Mouse (Mus musculus): Measurements from ENCODE around the gene Mrpl48. TPM values are rescaled to one million over a fixed set of nuclear protein-coding genes. Genes with fewer than 3 reads are reported as not detected.

The Mrpl48 gene
- polyA plus RNA-seq, 1 experiment from 2014 or later: 89.4 TPM

GRCm38 (mm10) chr7:100503076-100503475, 105.0 kb downstream of the Mrpl48 start:
- H3K4me1 ChIP-seq (replicated peaks; ENCODE audit: control insufficient read depth, insufficient read depth, low read length): no peaks in the 10 kb centered on the region; the same call in 1 of the 2 replicates
- TF ChIP-seq CTCF (IDR thresholded peaks at IDR 0.05; ENCODE audit: low read depth): no peak
- H3K27me3 ChIP-seq (replicated peaks; ENCODE audit: control insufficient read depth, insufficient read depth, low read length): no peaks in the 10 kb centered on the region
- WGBS: 71% methylated on average over 5 of the region's 5 CpGs
- no peaks in the 10 kb centered on the region for H3K9me3 ChIP-seq (ENCODE audit: control insufficient read depth)
- no peak overlapping the region for H3K9ac ChIP-seq (ENCODE audit: low read depth, low read length)
- H3K36me3 ChIP-seq (ENCODE audit: control insufficient read depth, insufficient read depth): peaks cover 21% of the 10 kb centered on the region
- H3K27ac ChIP-seq (ENCODE audit: low read depth, low read length): no peak overlapping the region
- H3K4me2 ChIP-seq (replicated peaks; ENCODE audit: low read depth): no peak overlapping the region
- no peak for ATAC-seq
- H3K4me3 ChIP-seq (ENCODE audit: low read depth, low read length): no peak overlapping the region

GRCm38 (mm10) chr7:100502374-100502922, 105.7 kb downstream of the Mrpl48 start:
- TF ChIP-seq CTCF (IDR thresholded peaks at IDR 0.05; ENCODE audit: low read depth): no peak
- Histone ChIP-seq H3K27me3 (replicated peaks; ENCODE audit: control insufficient read depth, insufficient read depth, low read length) (no peaks in the 10 kb centered on the region), H3K9ac (ENCODE audit: low read depth, low read length) (no peak overlapping the region), H3K4me1 (replicated peaks; ENCODE audit: control insufficient read depth, insufficient read depth, low read length) (no peaks in the 10 kb centered on the region; the same call in 1 of the 2 replicates), H3K4me2 (replicated peaks; ENCODE audit: low read depth) (no peak overlapping the region), H3K36me3 (ENCODE audit: control insufficient read depth, insufficient read depth) (peaks cover 27% of the 10 kb centered on the region), H3K9me3 (ENCODE audit: control insufficient read depth) (no peaks in the 10 kb centered on the region), H3K27ac (ENCODE audit: low read depth, low read length) (no peak overlapping the region), H3K4me3 (ENCODE audit: low read depth, low read length) (no peak overlapping the region)
- no peak for ATAC-seq
- WGBS: 56% methylated on average over 7 of the region's 7 CpGs

GRCm38 (mm10) chr7:100501844-100502373, 106.2 kb downstream of the Mrpl48 start:
- WGBS: 36% methylated on average over 2 of the region's 2 CpGs
- no peak for ATAC-seq
- Histone ChIP-seq H3K4me1 (replicated peaks; ENCODE audit: control insufficient read depth, insufficient read depth, low read length) (no peaks in the 10 kb centered on the region; the same call in 1 of the 2 replicates), H3K4me3 (ENCODE audit: low read depth, low read length) (no peak overlapping the region), H3K36me3 (ENCODE audit: control insufficient read depth, insufficient read depth) (peaks cover 32% of the 10 kb centered on the region), H3K9ac (ENCODE audit: low read depth, low read length) (no peak overlapping the region), H3K9me3 (ENCODE audit: control insufficient read depth) (no peaks in the 10 kb centered on the region), H3K4me2 (replicated peaks; ENCODE audit: low read depth) (no peak overlapping the region), H3K27ac (ENCODE audit: low read depth, low read length) (no peak overlapping the region), H3K27me3 (replicated peaks; ENCODE audit: control insufficient read depth, insufficient read depth, low read length) (no peaks in the 10 kb centered on the region)
- no peak for TF ChIP-seq CTCF (IDR thresholded peaks at IDR 0.05; ENCODE audit: low read depth)

DNA sequence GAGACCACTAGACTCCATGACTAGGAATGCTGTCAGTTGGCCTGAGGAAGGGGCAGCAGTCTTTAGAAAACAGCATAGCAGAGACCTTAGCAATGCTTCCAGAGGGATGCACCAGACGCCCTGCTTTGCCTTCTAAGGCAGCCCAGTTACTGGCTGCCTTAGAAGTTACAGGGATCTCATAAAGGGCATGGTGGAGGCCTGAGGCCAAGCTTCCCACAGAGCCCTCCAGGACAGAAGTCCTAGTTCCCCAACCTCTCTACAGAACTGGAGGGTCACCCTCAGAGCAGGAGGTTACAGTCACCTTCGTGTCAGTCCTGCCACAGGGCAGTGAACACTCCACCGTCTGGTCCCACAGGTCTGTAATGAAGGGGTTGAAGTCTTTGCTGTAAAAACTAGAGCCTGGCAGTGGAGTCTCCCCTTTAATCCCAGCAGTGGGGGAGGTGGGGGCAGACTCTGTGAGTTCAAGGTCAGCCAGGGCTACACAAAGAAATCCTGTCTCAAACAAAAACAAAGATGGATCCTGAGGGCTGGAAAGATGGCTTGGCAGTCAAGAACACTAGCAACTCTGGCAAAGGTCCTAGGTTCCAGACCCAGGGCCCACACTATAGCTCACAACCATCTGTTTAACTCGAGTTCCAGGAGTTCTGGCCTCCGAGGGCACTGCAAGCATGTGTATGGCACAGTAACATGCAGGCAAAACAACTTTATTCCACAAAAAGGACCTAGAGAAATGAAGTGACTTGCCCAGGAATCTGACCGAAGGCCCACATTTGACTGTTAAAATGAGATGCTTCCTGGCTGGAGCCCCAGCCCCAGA, 106.9 kb downstream of the Mrpl48 start:
- no peaks in the 10 kb centered on the region for H3K9me3 ChIP-seq (ENCODE audit: control insufficient read depth)

GRCm38 (mm10) chr7:100500276-100500977, 107.7 kb downstream of the Mrpl48 start:
- no peak overlapping the region for H3K9ac ChIP-seq (ENCODE audit: low read depth, low read length)
- no peaks in the 10 kb centered on the region for H3K27me3 ChIP-seq (replicated peaks; ENCODE audit: control insufficient read depth, insufficient read depth, low read length)
- TF ChIP-seq CTCF (IDR thresholded peaks at IDR 0.05; ENCODE audit: low read depth): no peak
- H3K27ac ChIP-seq (ENCODE audit: low read depth, low read length): no peak overlapping the region
- H3K36me3 ChIP-seq (ENCODE audit: control insufficient read depth, insufficient read depth): peaks cover 38% of the 10 kb centered on the region
- H3K4me1 ChIP-seq (replicated peaks; ENCODE audit: control insufficient read depth, insufficient read depth, low read length): no peaks in the 10 kb centered on the region; the same call in 1 of the 2 replicates
- no peaks in the 10 kb centered on the region for H3K9me3 ChIP-seq (ENCODE audit: control insufficient read depth)
- no peak overlapping the region for H3K4me2 ChIP-seq (replicated peaks; ENCODE audit: low read depth)
- WGBS: 63% methylated on average over 16 of the region's 16 CpGs
- ATAC-seq: no peak
- H3K4me3 ChIP-seq (ENCODE audit: low read depth, low read length): no peak overlapping the region

More for the DNA sequence above, 106.9 kb downstream of the Mrpl48 start:
- Histone ChIP-seq H3K9ac (ENCODE audit: low read depth, low read length) (no peak overlapping the region), H3K4me1 (replicated peaks; ENCODE audit: control insufficient read depth, insufficient read depth, low read length) (no peaks in the 10 kb centered on the region; the same call in 1 of the 2 replicates), H3K27me3 (replicated peaks; ENCODE audit: control insufficient read depth, insufficient read depth, low read length) (no peaks in the 10 kb centered on the region), H3K4me2 (replicated peaks; ENCODE audit: low read depth) (no peak overlapping the region), H3K36me3 (ENCODE audit: control insufficient read depth, insufficient read depth) (peaks cover 38% of the 10 kb centered on the region), H3K4me3 (ENCODE audit: low read depth, low read length) (no peak overlapping the region), H3K27ac (ENCODE audit: low read depth, low read length) (no peak overlapping the region)
- TF ChIP-seq CTCF (IDR thresholded peaks at IDR 0.05; ENCODE audit: low read depth): no peak
- ATAC-seq: no peak
- WGBS: 64% methylated on average over 6 of the region's 6 CpGs

DNA sequence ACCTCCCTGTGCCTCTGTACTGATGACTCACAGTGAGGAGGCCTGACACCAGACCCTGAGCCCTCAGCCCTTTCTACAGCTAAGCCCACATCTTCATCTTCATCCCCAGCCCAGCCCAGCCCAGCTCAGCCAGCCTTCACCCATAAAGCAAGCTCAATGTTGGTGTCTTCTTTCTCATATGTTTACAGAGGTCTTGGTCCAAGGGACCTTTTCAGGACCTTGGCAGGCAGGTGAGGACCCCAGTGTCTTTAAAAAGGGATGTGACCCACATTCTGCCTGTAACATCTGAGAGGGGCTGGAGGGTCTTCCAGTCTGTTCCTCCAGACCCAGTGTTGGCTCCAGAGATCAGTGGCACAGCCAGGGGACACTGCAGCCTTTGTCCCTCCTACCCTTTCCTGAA, 108.6 kb downstream of the Mrpl48 start:
- Histone ChIP-seq H3K27ac (ENCODE audit: low read depth, low read length) (no peak overlapping the region), H3K27me3 (replicated peaks; ENCODE audit: control insufficient read depth, insufficient read depth, low read length) (no peaks in the 10 kb centered on the region), H3K36me3 (ENCODE audit: control insufficient read depth, insufficient read depth) (peaks cover 38% of the 10 kb centered on the region), H3K4me3 (ENCODE audit: low read depth, low read length) (no peak overlapping the region), H3K4me1 (replicated peaks; ENCODE audit: control insufficient read depth, insufficient read depth, low read length) (no peaks in the 10 kb centered on the region; the same call in 1 of the 2 replicates), H3K4me2 (replicated peaks; ENCODE audit: low read depth) (no peak overlapping the region), H3K9me3 (ENCODE audit: control insufficient read depth) (no peaks in the 10 kb centered on the region), H3K9ac (ENCODE audit: low read depth, low read length) (no peak overlapping the region)
- TF ChIP-seq CTCF (IDR thresholded peaks at IDR 0.05; ENCODE audit: low read depth): no peak
- no peak for ATAC-seq
